Mouse (Mus musculus): ENCODE data around the gene Gm38394. TPM values are rescaled to one million over a fixed set of nuclear protein-coding genes. Genes with fewer than 3 reads are reported as not detected.

The Gm38394 gene
- polyA plus RNA-seq, 1 experiment = 1.4 TPM

DNA sequence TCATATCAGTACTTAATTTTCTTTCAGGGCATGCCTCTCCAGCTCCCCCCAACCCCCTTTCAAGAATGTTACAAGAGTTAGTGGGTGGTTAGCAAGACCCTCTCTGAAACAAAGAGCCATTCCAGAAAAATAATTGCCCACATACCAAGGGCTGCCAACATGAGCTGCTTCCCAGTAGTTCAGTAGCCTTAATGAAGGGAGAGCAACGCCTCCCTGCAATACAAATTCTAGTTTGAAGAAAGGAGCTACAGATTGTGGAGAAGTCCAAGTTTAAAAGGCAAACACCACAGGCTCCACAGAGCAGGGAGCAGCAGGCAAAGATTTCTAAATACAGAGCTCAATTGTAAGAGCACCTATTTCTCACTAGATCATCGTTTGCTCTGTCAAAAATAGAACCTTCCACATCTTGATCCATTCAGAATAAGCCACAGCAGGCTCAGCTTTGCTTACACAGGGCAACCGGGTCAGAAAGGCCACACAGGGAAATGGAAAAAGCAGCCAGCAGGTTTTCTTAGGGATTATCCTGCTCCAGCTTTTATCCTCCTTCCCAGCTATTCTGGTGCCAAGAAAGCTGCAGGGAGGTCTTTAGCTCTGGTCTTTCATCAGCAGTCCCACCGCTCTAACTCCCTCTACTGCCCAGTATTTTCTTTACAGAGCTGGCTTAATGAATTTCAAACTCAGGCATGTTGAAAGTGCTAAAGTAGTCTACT, 64.7 kb downstream of the Gm38394 start:
- WGBS = 51% methylated on average over 4 of the region's 4 CpGs
- DNase-seq (ENCODE audit: low read depth in 1 of 2, low spot score in 2 of 2) = no peak
- H3K36me3 ChIP-seq (ENCODE audit: control insufficient read depth, insufficient read depth, low read length) = no peaks in the 10 kb centered on the region
- TF ChIP-seq CTCF (IDR thresholded peaks at IDR 0.05; ENCODE audit: extremely low read depth, insufficient read depth, insufficient read length, insufficient replicate concordance) (no peak), POLR2A (IDR thresholded peaks at IDR 0.05; ENCODE audit: low read depth, low read length) (no peak)
- no peaks in the 10 kb centered on the region for H3K27me3 ChIP-seq (ENCODE audit: control insufficient read depth, insufficient read depth, low read length)
- H3K27ac ChIP-seq (ENCODE audit: insufficient read depth, low read length) = no peak overlapping the region
- H3K4me3 ChIP-seq (ENCODE audit: extremely low read depth, insufficient read depth, insufficient read length) = no peak overlapping the region
- no peaks in the 10 kb centered on the region for H3K4me1 ChIP-seq (ENCODE audit: control insufficient read depth, insufficient read depth, insufficient read length)

GRCm38 (mm10) chr1:133585995-133586537, 75.1 kb downstream of the Gm38394 start:
- 84% methylated on average over 6 of the region's 6 CpGs for WGBS
- no peak for DNase-seq (ENCODE audit: low read depth in 1 of 2, low spot score in 2 of 2)
- no peaks in the 10 kb centered on the region for H3K36me3 ChIP-seq (ENCODE audit: control insufficient read depth, insufficient read depth, low read length)
- no peak overlapping the region for H3K27ac ChIP-seq (ENCODE audit: insufficient read depth, low read length)
- TF ChIP-seq POLR2A (IDR thresholded peaks at IDR 0.05; ENCODE audit: low read depth, low read length) = no peak
- no peak for TF ChIP-seq CTCF (IDR thresholded peaks at IDR 0.05; ENCODE audit: extremely low read depth, insufficient read depth, insufficient read length, insufficient replicate concordance)
- no peaks in the 10 kb centered on the region for H3K4me1 ChIP-seq (ENCODE audit: control insufficient read depth, insufficient read depth, insufficient read length)
- H3K4me3 ChIP-seq (ENCODE audit: extremely low read depth, insufficient read depth, insufficient read length) = no peak overlapping the region
- H3K27me3 ChIP-seq (ENCODE audit: control insufficient read depth, insufficient read depth, low read length) = no peaks in the 10 kb centered on the region

DNA sequence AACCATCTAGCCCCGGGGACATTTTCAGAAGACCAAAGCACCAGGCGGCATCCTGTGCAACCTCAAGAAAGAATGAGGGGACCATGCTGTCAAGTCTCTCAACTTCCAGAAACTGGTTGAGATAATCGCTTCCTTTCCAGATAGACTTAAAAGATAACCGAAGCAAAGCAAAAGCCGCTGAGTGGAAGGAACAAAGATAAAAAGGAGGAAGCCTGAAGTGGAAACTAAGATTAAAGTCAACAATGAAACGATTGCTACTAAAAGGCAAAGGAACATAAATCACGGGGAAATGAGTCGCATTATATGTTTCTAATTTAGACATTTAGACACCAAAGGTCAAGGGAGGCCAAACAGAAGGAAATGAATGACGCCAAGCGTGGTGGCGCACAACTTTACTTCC, 89.8 kb downstream of the Gm38394 start:
- no peak overlapping the region for H3K27ac ChIP-seq (ENCODE audit: insufficient read depth, low read length)
- H3K4me3 ChIP-seq (ENCODE audit: extremely low read depth, insufficient read depth, insufficient read length) = no peak overlapping the region
- no peaks in the 10 kb centered on the region; the same call in 1 of the 2 replicates for H3K4me1 ChIP-seq (ENCODE audit: control insufficient read depth, insufficient read depth, insufficient read length)
- DNase-seq (ENCODE audit: low read depth in 1 of 2, low spot score in 2 of 2) = no peak
- no peaks in the 10 kb centered on the region for H3K27me3 ChIP-seq (ENCODE audit: control insufficient read depth, insufficient read depth, low read length)
- no peak for TF ChIP-seq POLR2A (IDR thresholded peaks at IDR 0.05; ENCODE audit: low read depth, low read length)
- TF ChIP-seq CTCF (IDR thresholded peaks at IDR 0.05; ENCODE audit: extremely low read depth, insufficient read depth, insufficient read length, insufficient replicate concordance) = no peak
- H3K36me3 ChIP-seq (ENCODE audit: control insufficient read depth, insufficient read depth, low read length) = no peaks in the 10 kb centered on the region
- 22% methylated on average over 11 of the region's 11 CpGs for WGBS

Other genes starting within 250 kb of the Gm38394 start
- 12.4 and 13.6 TPM in 2 replicates for gene Sox13, start 236.9 kb downstream of the Gm38394 start, polyA plus RNA-seq (2012; rRNA removed)
- gene Snrpe, start 51.0 kb downstream of the Gm38394 start, polyA plus RNA-seq (2012; rRNA removed) = 14.8 and 17.8 TPM in 2 replicates
- gene Zbed6, start 433 bp downstream of the Gm38394 start, polyA plus RNA-seq (2012; rRNA removed) = 1.2 and 1.7 TPM in 2 replicates
- 35.4 and 39.2 TPM in 2 replicates for gene Lax1, start 28.8 kb upstream of the Gm38394 start, polyA plus RNA-seq (2012; rRNA removed)
- gene Atp2b4, start 139.7 kb upstream of the Gm38394 start, polyA plus RNA-seq (2012; rRNA removed) = 7.1 and 8.0 TPM in 2 replicates
- 0.09 and 0.15 TPM in 2 replicates for gene Optc, start 246.7 kb upstream of the Gm38394 start, polyA plus RNA-seq (2012; rRNA removed)